Mouse (Mus musculus) left cerebral cortex, postnatal 10 days (tissue): ENCODE data around the gene Retnlb. TPM values are rescaled to one million over a fixed set of nuclear protein-coding genes. Genes with fewer than 3 reads are reported as not detected.
"Not testable (repeated sequence)": the region's sequence is repeated elsewhere in the genome, so short reads cannot be mapped to it uniquely, and the experiment has no call there.

Source experiments
- DNase-seq, 2 experiments: peaks; one replicate each; pipeline ENCODE4 v3.0.0; 2021 to 2022; ENCODE audit warnings: low spot score in 2 of 2, mixed read lengths in 1 of 2; ENCODE audit errors: extremely low spot score in 1 of 2
- intact Hi-C: fragments of 180-260 bp; cut with DNase I; formaldehyde crosslinking; loops from one replicate; pipeline ENCODE4 v1.15.1; 2025
- total RNA-seq, 2 experiments: library from RNA; stranded (reverse); gene quantifications; 2 replicates each; pipeline ENCODE4 v1.2.3; 2021

The Retnlb gene
- total RNA-seq, 2 experiments from 2014 or later = not detected

- DNase-seq = no peak
- intact Hi-C loops = no loop called here
Measured at GRCm38 (mm10) chr16:48843671-48844386, 27.2 kb downstream of the Retnlb start.

GRCm38 (mm10) chr16:48865004-48865403 is 48.3 kb downstream of the Retnlb start:
- intact Hi-C loops, DNase-seq: not testable (repeated sequence)

- no peak for DNase-seq
- intact Hi-C loops = no loop called here
Measured at GRCm38 (mm10) chr16:48867690-48868089, 51.0 kb downstream of the Retnlb start.

Other genes starting within 250 kb of the Retnlb start
- gene Trat1, start 44.8 kb upstream of the Retnlb start, total RNA-seq = under 1 TPM in 1 of 2 experiments, not detected in 1; 0.41 TPM
- not detected for gene Retnla, start 25.7 kb downstream of the Retnlb start, total RNA-seq
- gene Retnlg, start 55.8 kb downstream of the Retnlb start, total RNA-seq = not detected
- 10 to 100 TPM; 87.2 to 92.9 TPM for gene Dzip3, start 177.3 kb downstream of the Retnlb start, total RNA-seq
- gene Cip2a, start 177.3 kb downstream of the Retnlb start, total RNA-seq = 1 to 10 TPM; 3.6 to 5.3 TPM
- under 1 TPM; 0.30 to 0.32 TPM for gene Myh15, start 240.6 kb downstream of the Retnlb start, total RNA-seq